Mouse (Mus musculus): Measurements from ENCODE around the gene Dnaaf5.

Gene Dnaaf5

GRCm38 (mm10) chr5:139183131-139183530 is 33.1 kb downstream of the Dnaaf5 start:
- in situ Hi-C loops (cut with MboI; ENCODE audit: unreplicated experiment in 2 of 2), result no loop called here

- in situ Hi-C loops (cut with MboI; ENCODE audit: unreplicated experiment in 2 of 2), result no loop called here
Observed at GRCm38 (mm10) chr5:139183601-139184000, 33.6 kb downstream of the Dnaaf5 start.

GRCm38 (mm10) chr5:139184897-139185296 is 34.9 kb downstream of the Dnaaf5 start:
- in situ Hi-C loops (cut with MboI; ENCODE audit: unreplicated experiment in 2 of 2), result no loop called here

- in situ Hi-C loops (cut with MboI; ENCODE audit: unreplicated experiment in 2 of 2), result no loop called here
Observed at GRCm38 (mm10) chr5:139189726-139190125, 39.7 kb downstream of the Dnaaf5 start.

GRCm38 (mm10) chr5:139190958-139191357 is 40.9 kb downstream of the Dnaaf5 start:
- in situ Hi-C loops (cut with MboI; ENCODE audit: unreplicated experiment in 2 of 2), result no loop called here

- in situ Hi-C loops (cut with MboI; ENCODE audit: unreplicated experiment in 2 of 2), result no loop called here
Observed at GRCm38 (mm10) chr5:139198779-139199178, 48.8 kb downstream of the Dnaaf5 start.

- in situ Hi-C loops (cut with MboI; ENCODE audit: unreplicated experiment in 2 of 2), result no loop called here
Observed at GRCm38 (mm10) chr5:139199636-139199994, 49.6 kb downstream of the Dnaaf5 start.

GRCm38 (mm10) chr5:139199995-139200769 is 50.2 kb downstream of the Dnaaf5 start, which contains the start of gene Sun1:
Sun1 (plus strand) TSS chr5:139200637.
- in situ Hi-C loops (cut with MboI; ENCODE audit: unreplicated experiment in 2 of 2), result loop anchor here in 1 of 2 experiments (5.0 kb wide), 1 partner anchor 47 kb away; no protein-coding TSS in a partner anchor

- in situ Hi-C loops (cut with MboI; ENCODE audit: unreplicated experiment in 2 of 2), result loop anchor here in 1 of 2 experiments (5.0 kb wide), 1 partner anchor 46 kb away; no protein-coding TSS in a partner anchor
Observed at GRCm38 (mm10) chr5:139200770-139201569, 50.9 kb downstream of the Dnaaf5 start.

GRCm38 (mm10) chr5:139202127-139202526 is 52.1 kb downstream of the Dnaaf5 start:
- in situ Hi-C loops (cut with MboI; ENCODE audit: unreplicated experiment in 2 of 2), result loop anchor here in 1 of 2 experiments (5.0 kb wide), 1 partner anchor 45 kb away; no protein-coding TSS in a partner anchor

- in situ Hi-C loops (cut with MboI; ENCODE audit: unreplicated experiment in 2 of 2), result loop anchor here in 1 of 2 experiments (5.0 kb wide), 1 partner anchor 44 kb away; no protein-coding TSS in a partner anchor
Observed at GRCm38 (mm10) chr5:139203312-139203711, 53.3 kb downstream of the Dnaaf5 start.

- in situ Hi-C loops (cut with MboI; ENCODE audit: unreplicated experiment in 2 of 2), result no loop called here
Observed at GRCm38 (mm10) chr5:139206081-139206480, 56.1 kb downstream of the Dnaaf5 start.

GRCm38 (mm10) chr5:139206525-139206924 is 56.5 kb downstream of the Dnaaf5 start:
- in situ Hi-C loops (cut with MboI; ENCODE audit: unreplicated experiment in 2 of 2), result no loop called here

GRCm38 (mm10) chr5:139208183-139208582 is 58.2 kb downstream of the Dnaaf5 start:
- in situ Hi-C loops (cut with MboI; ENCODE audit: unreplicated experiment in 2 of 2), result no loop called here

- in situ Hi-C loops (cut with MboI; ENCODE audit: unreplicated experiment in 2 of 2), result no loop called here
Observed at GRCm38 (mm10) chr5:139208871-139209684, 59.1 kb downstream of the Dnaaf5 start.

- in situ Hi-C loops (cut with MboI; ENCODE audit: unreplicated experiment in 2 of 2), result no loop called here
Observed at GRCm38 (mm10) chr5:139209685-139210026, 59.6 kb downstream of the Dnaaf5 start.

GRCm38 (mm10) chr5:139211737-139212385 is 61.8 kb downstream of the Dnaaf5 start:
- in situ Hi-C loops (cut with MboI; ENCODE audit: unreplicated experiment in 2 of 2), result no loop called here

GRCm38 (mm10) chr5:139214298-139214697 is 64.3 kb downstream of the Dnaaf5 start:
- in situ Hi-C loops (cut with MboI; ENCODE audit: unreplicated experiment in 2 of 2), result no loop called here

- in situ Hi-C loops (cut with MboI; ENCODE audit: unreplicated experiment in 2 of 2), result no loop called here
Observed at GRCm38 (mm10) chr5:139215184-139215583, 65.2 kb downstream of the Dnaaf5 start.

- in situ Hi-C loops (cut with MboI; ENCODE audit: unreplicated experiment in 2 of 2), result no loop called here
Observed at GRCm38 (mm10) chr5:139216121-139216520, 66.1 kb downstream of the Dnaaf5 start.
